Mouse (Mus musculus) ovary, adult 18-20 months (tissue): Measurements from ENCODE around the gene Chuk.

ENCODE experiments used
- DNase-seq: peaks from one replicate; pipeline ENCODE4 v3.0.0; 2022; ENCODE audit warnings: low spot score, mixed read lengths

The Chuk gene

GRCm38 (mm10) chr19:44042121-44042520 is 65.2 kb downstream of the Chuk start:
- no peak for DNase-seq

GRCm38 (mm10) chr19:44033396-44033795 is 73.9 kb downstream of the Chuk start:
- no peak for DNase-seq

GRCm38 (mm10) chr19:44032046-44032744 is 75.1 kb downstream of the Chuk start:
- no peak for DNase-seq

- no peak for DNase-seq
These were observed 77.3 kb downstream of the Chuk start for GRCm38 (mm10) chr19:44030024-44030423.

GRCm38 (mm10) chr19:44028972-44029371 is 78.3 kb downstream of the Chuk start, which contains the start of gene Cyp2c23:
TSS of gene Cyp2c23 (minus strand) at chr19:44029208.
- no peak for DNase-seq

- no peak for DNase-seq
These were observed 80.2 kb downstream of the Chuk start for GRCm38 (mm10) chr19:44026956-44027530.

GRCm38 (mm10) chr19:44024921-44025585 is 82.2 kb downstream of the Chuk start:
- DNase-seq: no peak
